Mouse (Mus musculus) kidney, postnatal 36 days (tissue): ENCODE data around the gene Ptgfrn.

ENCODE experiments used
- DNase-seq, 2 experiments: peaks; one replicate each; pipeline ENCODE4 v3.0.0; 2021 to 2022; ENCODE audit warnings: mixed read lengths in 2 of 2

Ptgfrn gene

DNA sequence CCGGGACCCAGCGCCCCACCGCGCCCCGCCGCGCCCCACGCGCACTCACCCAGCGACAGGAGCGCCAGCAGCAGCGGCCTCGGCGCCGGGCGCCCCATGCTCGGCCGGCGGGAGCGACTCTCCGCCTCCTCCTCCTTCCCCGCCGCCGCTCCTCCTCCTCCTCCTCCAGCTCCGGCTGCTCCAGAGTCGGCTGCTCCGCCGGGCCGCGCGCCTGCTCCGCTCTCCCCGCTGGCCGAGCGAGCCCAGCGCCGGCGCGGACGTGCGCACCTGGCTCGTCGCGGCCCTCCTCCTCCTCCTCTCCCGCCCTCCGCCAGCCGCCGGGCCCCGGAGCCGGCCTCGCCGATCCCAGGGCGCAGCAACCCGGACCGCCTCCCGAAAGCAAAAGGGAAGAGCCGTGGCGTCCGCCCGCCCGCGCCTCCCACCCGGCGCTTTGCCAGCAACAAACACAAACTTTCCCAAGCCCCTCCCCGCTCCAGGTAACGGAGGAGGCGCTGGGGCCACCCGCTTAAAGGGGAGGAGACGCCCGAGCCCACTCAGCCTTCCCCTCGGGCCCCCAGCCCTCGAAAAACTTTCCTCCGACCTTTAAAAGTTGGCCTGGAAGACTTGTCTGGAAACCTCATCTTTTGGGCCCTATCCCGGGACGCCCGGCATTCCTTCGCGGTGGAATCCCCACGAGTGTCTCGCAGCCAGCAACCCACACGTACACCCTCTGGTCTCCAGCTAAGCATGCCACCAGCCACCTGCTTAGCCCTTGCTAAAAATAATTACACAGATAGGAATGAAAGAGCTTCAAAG is at the start of gene Ptgfrn:
Gene Ptgfrn (minus strand): TSS at position 236 of the 795 bp plus-strand sequence.
- DNase-seq, result peak; percentile 61 to 83

DNA sequence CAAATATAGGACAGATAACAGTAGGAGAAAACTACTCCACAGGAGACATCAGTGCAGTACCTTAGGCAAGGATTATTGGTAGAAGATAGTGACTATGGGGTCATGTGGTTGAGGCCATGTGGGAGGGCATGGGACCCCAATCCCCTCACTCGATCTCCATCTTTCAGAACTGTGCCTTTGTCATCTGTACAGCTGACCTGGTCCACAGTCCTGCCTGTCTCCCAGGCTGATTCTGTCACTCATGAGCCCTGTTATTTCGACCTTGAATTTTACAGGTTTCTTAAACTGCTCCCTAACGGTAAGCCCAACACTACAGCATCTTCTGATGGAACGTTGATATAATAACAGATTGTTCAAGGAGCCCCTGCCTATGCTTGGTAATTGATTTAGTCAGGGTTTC is 49.6 kb upstream of the Ptgfrn start:
- DNase-seq, result no peak

DNA sequence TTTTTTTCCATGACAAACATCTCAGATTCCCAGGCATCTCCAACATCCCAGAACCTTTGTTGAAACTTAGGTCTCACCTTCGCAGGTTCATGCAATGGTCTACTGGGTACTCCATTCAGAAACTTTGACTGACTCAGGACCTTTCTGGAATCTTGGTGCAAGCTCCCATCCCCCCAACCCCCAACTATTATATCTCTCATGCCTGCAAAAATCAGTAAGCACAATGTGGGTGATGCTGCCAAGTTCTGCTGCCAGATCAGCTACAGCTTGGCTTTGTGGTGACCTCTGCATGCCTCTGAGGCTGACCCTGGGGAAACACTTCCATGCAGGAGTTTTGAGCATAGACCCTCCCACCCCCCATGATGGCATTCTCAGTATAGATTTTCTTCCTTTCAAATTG is 44.0 kb upstream of the Ptgfrn start:
- no peak for DNase-seq

DNA sequence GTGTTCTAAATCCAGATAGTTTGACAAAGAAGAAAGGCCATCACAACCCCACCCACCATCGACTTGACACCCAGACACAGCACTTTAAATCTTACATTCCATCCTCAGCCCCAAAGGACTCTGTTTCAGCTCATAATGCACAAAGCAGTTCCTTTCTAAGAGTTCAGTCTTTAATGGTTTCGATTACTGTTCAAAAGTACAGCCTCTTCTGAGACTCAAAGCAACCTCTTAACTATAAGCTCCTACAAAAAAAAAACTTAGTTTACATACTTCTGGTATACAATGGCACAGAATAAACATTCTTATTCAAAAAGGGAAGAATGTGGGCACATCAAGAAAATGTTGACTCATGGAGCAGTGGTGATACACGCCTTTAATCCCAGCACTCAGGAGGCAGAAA is 43.3 kb upstream of the Ptgfrn start:
- DNase-seq, result no peak

DNA sequence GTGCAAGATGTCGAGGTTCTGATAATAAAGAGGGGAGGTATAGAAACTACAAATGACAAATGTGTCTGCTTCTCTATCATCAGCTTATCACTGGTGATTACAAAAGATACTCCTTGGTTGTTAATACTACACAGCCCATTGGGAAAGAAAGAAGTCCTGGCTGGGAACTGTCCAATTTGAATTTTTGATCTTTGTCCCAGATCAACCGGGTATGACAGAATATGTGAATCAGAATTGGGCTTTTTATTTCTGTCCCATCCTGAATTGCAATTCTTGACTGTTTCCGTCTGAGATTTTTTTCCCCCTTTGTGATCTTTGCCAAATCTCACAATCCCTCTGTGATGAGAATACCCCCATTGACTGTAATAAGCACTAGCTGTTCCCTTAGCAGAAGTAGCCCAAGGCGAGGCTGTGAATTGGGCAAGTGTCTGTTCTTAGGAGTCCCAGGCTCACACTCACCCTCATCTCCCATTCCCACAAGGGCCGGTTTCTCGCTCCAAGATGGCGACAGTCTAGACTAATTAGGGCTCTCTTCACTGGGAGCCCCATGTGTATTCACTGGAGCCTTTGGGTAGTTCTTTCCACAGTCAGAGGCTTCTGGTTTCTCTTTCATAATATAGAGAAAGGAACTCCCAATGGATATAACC is 36.2 kb upstream of the Ptgfrn start:
- no peak for DNase-seq

DNA sequence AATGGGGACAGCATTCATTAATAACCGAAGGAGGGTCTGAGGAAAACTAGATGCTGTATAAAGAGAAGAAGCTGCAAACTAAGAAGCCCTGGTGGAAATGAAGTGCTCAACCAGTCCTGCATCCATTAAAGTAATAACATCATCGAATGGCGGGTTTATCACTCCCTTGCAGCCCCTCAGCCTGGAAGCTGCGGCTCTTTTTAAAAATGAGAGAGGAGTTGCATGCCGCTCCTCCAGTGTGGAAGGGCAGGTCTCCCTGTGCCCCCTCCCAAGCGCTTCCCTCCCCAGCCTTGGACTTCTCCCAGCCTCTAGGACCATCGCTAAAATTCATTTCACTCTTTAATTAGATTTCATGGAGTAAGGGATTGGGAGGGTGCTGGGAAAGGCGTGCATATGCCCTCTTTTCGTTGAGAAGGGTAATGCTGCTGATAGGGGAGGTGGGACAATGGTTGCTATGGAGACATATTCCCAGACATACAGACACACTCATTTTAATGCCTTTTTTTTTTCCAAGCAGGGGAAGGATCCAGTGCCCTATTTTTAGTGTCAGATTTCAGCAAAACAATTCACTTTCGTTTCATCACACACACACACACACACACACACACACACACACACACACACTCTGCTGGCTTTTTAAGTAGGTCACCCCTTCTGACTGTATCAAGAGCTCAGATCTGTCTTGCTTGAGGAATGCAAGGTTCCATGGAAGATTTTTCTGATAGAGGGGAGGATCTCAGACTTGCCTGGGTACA is 35.4 kb upstream of the Ptgfrn start:
- DNase-seq, result peak; percentile 9 to 34

DNA sequence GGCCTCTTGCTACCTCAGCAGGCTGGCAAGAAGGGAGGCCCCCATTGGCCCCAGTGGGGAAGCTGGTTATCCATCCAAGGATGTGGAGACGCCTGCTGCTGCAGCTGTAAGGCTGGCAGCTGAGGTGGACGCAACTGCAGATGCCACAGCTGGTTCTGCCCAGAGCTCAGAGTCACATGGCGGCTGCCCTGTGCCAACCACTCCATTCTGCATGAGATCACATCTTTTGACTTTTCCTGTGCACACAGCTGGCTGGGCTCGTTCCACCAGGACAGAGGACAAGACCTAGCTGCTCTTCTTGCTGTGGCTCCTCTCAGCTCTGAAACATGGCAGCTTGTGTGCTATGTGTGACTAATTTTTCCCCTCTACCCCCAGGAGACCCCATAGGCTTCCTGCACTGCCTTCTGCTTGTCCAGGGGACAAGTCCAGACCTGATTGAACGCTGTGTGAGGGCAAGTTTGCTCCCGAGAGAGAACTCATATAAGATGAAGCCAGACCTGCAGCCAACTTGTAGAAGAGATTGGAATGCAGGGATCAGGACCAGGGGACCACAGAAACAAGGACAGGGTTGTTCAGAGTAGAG is 34.4 kb upstream of the Ptgfrn start:
- no peak for DNase-seq

DNA sequence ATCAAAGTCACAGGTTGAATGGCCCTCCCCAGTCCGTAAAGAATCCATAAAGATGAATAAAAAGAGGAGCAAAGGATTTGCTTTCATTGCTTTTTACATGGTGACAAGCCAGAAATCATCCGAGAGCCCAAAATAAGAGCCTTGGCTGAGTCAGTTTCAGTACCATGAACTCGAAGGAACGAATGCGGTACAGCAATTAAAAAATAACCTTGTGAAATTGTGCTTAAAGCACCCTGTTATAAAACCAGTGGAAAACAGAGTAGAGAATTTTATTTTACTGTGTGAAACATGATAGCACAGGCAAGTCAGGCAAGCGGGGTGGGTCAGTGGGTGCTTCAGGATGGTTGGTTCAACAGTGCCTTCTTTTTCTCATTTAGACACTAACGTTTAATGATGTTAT is 33.4 kb upstream of the Ptgfrn start:
- no peak for DNase-seq

DNA sequence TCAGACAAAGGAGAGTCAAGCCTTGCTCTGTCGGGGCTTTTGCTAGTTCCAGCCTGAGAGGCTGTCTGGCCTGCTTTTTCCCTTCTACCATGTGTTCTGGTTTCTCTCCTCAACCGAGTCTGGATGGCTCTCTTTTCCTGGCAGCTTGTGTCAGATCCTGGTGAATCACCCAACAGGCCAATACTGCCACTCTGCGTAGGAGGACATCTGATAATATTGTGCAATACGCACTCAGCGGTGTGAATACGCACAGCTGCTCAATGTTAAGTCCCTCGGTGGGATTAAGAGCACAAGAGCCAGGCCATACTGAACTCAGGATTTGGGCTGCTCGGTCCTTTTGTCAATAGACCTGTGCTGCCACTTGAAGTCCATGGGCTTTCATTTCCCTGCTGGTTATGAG is 31.8 kb upstream of the Ptgfrn start:
- no peak for DNase-seq

DNA sequence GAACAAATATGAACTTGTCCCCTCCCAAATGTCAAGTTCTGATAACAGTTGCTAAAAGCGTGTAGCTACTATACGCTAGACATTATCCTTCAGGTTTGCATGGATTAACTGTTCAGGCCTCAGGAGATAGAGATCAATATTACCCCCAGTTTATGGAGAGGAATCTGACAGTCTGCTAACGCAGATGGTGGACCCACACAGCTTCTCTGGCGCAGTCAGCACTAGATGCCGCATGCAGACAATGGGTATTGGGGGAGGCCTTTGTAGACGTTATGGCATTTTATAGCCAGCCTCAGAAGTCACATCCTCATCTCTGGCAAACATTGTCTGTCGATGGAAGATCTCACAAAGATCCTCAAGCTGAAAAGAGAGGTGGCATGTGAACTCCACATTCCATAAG is 29.9 kb upstream of the Ptgfrn start:
- no peak for DNase-seq

DNA sequence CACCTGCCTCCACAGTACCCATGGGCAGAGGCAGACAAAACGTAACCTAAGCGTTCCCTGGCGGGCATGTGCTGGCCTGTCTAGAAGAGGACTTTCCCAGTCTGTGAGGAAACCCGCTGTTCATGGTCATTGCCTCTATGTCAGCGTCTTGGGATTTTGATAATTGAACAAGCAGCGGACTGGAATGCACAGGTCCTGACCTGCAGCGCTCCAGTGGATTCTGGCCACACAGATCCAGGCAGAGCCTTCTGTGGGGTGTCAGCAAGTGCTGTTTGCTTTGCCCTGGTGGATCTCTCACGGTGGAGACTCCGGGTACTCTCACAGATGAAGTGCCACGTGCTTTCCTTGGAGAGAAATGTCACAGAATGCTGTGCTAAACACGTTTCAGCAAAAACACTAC is 26.4 kb upstream of the Ptgfrn start:
- peak; percentile 30 to 43 for DNase-seq

DNA sequence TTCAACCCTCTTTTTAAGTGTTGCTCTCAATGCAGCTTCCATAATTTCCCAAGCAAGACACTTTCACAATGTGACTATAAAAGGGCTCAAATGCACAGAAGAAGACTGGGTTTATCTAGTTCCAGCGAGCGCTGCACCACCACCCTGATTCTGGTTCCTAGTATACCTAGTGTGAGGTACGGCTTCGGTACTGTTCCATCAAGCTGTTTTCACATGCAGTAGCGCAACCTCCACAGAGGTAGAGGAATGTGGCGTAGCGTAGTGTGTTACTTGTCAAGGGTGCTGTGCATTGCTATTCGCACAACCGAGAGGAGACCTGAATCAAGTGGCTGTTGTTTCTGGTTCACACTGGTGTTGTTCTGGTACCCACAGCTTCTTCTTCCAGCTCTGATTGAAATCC is 24.8 kb upstream of the Ptgfrn start:
- DNase-seq, result no peak

DNA sequence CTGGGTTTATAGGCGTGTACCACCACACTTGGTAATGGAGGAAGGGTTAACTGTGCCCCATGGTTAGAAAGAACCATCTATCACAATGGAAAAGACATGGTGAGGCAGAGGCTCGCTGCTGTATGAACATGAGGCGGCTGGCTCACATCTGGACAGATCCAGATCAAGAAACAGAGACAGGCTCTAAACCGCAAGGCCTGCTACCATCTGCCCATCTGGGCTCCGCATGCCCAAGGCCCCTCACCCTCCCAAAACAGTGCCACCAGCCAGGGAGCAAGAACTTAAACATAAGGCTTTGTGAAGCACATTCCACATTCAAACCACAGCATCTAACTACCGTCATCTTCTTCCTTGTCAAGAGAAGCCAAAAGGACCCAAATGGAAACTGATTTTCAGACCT is 22.9 kb upstream of the Ptgfrn start:
- DNase-seq, result no peak

DNA sequence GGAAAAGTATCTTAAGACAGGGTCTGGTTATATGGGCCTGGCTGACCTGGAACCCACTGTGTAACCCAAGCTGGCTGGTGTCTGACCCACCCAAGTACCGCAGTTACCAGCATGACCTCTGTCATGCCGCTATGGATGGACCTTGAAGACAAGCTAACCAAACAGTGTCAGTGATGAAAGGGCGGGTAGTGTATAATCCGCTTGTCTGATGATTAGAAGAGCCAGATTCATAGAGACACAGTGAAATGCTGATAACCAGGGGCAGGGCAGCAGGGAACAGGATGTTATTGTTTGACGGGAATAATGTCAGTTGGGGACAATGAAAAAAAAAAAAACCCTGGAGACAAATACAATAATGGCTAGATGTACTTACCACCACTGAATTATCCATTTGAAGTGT is 21.7 kb upstream of the Ptgfrn start:
- no peak for DNase-seq

DNA sequence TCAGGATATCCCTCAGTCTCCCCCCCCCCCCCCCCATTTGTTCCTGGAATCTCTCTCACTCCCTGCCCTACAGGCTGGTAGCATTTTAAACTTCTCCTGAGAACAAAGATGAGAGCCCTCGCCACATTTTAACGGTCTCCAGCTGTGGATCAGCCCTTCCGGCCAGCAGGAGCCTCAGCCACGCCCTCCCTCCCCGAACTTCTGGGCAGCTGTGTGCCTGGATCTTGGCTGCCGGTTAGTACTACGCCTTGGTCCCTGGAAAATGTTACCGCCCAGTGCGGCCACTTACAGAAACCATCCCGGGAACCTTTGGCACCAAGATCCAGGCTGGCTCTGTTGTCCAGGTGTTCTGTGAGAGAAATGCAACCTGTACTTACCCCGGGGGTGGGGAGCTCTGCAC is 20.4 kb upstream of the Ptgfrn start:
- DNase-seq, result peak; percentile 15 to 52

DNA sequence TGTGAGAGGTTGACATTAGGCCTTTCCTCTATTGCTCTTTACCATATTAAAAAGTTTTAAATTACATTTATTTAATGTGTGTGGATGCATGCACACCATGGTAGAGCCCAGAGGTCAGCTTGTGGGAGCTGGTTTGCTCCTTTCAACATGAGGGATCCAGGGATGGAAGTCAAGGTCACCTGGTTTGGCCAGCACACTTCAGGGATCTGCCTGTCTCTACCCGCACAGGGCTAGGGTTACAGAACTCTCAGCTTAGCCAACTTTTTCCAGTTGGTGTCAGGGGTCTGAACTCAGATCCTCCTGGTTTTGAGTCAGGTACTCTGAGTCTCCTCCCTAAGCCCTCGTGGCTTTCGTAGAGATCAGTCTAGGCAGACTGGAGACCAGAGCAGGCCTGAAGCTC is 19.5 kb upstream of the Ptgfrn start:
- DNase-seq, result no peak

DNA sequence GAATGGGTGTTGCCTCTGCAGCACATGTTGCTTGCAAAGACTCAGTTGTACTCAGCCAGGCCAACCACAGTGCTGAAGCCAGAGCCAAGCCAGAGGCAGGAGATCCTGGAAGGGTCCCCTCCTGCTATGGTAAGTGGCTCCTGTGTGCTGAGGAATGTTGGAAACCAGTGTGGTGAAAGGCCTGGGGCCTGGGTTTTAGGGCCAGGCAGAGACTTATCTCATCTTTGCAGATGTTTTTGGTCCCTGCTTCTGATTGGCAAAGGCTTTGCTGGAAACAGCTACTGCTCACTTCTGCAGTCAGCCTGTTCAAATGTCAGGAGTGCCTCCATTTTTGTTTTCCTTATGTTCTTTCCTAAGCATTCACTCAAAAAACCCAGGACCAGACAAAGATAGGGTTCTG is 19.0 kb upstream of the Ptgfrn start:
- no peak for DNase-seq

DNA sequence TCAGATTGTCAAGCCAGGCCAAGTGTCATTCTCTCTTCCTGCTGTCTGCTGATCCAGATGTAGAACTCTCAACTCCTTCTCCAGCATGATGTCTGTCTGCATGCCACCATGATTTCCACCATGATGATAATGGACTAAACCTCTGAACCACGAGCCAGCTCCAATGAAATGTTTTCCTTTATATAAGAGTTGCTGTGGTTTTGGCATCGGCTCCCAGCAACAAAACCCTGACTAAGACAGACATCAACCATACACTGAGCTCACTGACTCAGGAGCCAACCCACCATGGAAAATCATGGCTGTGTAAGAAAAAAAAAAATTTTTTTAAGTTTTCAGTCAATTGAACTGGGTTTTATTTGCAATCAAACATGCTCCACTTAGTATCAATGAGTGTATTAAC is 17.7 kb upstream of the Ptgfrn start:
- no peak for DNase-seq

DNA sequence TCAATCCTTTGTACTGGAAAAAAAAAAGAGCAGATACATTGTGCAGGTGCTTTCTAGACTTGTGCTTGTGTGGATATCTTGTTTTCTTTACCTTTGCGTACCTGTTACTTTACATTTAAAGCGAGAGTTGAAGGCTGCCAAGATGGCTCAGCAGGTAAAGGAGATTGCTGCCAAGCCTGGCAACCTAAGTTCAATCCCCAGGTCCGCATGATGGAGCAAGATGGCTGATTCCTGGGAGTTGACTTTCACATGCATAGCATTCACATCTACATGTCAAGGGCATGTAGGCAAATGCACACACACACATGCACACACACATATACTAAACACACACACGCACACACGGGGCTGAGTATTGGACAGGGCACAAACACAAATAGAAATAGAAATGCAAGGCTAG is 14.6 kb upstream of the Ptgfrn start:
- DNase-seq, result no peak

DNA sequence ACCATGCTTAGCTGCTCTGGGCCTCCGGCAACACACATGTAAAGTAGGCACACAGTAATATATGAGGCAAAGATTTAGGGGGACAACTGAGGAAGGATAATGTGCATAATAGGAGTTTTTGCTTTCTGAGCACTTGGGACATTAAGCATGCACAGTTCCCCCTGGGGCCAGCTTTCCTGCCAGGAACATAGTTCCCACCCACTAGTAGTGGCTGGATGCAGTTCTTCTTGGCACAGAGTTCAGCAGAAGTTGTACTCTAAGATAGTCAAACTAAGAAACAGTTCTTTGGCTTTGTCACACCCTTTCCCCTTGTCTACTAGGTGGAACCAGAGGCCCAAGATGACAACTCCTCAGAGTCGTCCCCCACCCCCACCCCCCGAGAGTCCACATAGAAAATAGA is 12.4 kb upstream of the Ptgfrn start:
- DNase-seq, result no peak

DNA sequence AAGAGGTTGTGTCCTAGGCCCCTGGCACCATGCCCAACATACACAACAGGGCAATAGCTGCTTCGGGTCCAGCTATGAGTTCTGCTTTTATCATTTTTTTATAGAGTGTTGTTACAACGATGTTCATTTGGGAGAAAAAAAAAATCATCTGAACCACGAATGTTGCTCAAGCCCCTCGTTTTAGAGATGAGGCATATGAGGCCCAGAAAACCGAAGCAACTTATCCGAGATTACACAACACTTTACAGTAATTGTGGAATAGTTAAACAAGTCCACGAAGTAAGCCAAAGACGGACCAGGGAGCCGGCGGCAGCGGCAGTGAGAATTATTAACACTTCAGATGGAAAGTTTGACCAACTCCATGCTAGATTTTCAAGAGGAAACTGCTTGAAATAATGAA is 7.7 kb upstream of the Ptgfrn start:
- DNase-seq, result no peak

DNA sequence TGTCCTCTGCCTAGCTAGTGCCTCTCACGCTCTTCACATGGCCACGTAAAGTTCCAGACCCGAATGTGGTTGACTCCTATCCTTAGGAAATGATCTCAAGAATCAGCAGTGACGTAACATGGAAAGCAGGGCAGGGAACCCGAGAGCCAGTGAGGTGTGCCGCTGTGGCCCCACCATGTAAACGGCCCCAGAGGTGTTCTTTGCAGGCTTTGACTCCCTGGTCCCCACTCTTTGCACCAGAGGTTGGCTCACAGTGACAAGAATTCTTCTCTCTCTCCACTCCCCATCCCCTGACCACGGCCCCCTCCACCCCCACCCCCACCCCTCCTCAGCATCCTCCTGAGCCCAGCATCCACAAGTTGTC is 7.3 kb upstream of the Ptgfrn start:
- DNase-seq, result no peak
